Mouse (Mus musculus): ENCODE data around the gene Ilf3.

Ilf3 gene

DNA sequence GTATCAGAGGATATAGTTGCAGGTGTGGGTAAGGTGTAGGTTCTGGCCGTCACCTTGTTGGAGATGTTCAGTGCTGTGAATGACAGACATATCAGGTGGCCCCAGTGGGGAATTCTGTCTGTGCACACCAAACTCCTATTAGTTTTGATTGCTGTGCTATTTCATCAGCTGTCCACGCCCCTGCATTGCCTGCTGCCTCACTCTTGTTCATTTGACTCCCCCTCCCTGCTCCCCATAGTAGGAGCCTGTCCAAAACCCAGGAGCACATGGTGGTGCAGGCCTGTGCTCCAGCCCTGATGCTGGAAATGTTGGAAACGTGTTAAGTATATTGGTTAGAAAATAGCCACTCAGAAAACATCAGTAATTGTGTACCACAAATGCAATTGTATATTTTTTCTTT lies 71.8 kb downstream of the Ilf3 start:
- no peak for DNase-seq (ENCODE audit: low spot score)

DNA sequence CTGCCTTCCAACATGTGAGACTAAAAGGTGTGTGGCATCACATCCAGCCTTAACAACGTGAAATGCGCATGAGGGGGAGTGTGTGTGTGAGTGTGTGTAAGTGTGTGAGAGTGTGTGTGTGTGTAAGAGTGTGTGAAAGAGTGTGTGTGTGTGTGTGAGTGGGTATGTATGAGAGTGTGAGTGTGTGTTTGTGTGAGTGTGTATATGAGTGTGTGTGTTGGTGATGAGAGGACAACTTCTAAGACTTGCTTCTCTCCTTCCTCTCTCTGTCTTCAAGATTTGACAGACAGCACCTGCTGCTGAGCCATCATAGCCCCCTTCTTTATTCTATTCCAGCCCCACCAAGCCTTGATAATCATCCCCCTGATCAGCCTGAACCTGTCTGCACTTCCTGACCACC lies 72.2 kb downstream of the Ilf3 start:
- no peak for DNase-seq (ENCODE audit: low spot score)

DNA sequence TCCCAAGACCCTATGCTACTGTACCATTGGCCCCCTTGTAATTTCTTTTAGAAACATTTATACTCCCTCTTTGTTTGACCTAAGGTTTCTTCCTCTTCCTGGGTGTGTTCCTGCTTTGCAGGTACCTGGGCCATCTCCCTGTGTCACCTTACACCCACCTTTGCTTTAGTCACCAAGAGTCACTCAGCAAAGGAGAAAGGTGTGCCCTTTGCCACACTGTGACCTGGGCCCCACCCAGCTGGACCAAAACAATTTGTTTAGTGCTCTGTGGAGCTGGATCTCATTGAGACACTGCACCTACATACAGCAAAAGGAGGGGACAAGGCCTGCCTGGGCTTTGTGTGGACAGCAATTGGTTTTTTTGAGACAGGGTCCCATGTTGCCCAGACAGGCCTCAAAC lies 72.7 kb downstream of the Ilf3 start:
- DNase-seq (ENCODE audit: low spot score): no peak

DNA sequence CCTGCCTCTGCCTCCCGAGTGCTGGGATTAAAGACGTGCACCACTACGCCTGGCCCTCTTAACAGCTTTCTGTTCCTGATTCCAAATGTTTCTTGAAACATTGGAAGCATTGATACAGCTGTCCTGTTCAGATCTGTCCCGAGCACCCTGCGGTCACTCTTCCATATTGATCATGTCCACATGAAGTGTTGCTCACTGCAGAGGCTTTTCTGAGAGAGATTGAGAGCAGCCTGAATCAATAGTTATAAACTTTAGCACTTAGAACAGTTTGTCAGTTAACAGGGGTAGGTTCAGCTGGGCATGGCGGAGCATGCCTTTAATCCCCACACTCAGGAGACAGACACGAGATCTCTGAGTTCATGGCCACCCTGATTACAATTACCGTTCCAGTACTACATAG lies 76.2 kb downstream of the Ilf3 start:
- DNase-seq (ENCODE audit: low spot score): no peak

DNA sequence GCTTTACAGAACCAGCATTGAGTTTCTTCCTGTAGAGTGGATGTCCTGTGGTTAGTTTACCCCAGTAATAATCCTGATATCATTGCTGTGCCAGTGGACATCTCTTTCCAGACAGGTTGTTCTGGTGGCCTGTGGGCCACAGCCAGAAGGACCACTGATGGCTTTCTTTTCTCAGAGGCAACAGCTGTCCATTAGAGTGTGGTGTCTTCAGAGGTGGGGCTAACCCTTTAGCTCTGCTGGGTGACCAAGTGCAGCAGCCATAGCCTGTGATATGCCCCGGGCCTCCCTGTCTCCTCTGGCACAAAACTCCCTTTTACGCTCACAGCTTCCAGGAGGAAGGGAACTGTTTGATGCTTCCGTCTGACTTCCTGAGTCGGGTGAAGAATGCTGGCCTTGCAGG lies 76.9 kb downstream of the Ilf3 start:
- no peak for DNase-seq (ENCODE audit: low spot score)

DNA sequence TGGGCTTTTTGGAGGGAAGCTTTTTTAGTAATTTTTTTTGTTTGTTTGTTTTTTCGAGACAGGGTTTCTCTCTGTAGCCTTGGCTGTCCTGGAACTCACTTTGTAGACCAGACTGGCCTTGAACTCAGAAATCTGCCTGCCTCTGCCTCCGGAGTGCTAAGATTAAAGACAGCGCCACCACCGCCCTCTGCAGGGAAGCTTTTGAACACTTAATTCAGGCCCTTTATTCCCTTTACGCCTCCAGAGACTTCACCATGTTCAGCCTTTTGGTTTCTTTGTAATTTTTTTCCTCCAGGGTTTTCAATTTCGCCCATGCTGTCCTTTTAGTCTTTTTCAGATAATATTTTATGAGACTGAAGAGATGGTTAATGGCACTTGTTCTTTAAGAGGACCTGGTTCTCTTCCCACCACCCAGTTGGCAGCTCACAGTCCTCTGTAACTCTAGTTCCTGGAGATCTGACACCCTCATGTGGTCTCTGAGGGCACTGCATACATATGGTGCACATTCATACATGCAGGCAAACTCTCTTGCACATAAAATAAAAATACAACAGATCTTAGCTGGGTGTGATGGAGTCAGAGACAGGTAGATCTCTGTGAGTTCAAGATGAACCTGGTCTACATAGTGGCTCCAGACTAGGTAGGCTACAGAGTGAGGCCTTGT lies 77.5 kb downstream of the Ilf3 start:
- DNase-seq (ENCODE audit: low spot score): no peak

DNA sequence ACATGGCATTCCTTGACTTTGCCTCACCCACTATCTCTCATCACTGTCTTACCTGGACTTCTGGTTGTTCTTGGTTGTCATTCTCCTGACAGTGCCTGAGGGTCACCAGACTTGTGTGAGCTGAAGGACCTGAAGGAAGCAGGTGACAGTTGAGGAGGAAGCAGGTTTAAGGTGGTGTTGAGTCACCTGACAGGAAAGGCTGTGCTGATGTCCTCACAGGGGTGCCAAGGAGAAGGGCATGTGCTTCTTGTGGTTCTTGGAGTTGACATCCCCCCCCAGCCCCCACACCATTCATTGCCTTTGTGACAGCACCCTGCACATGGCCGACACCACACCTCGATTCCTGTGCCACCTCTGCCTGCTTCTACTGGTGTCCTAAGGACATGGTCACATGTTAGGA lies 80.1 kb downstream of the Ilf3 start:
- DNase-seq (ENCODE audit: low spot score): no peak

DNA sequence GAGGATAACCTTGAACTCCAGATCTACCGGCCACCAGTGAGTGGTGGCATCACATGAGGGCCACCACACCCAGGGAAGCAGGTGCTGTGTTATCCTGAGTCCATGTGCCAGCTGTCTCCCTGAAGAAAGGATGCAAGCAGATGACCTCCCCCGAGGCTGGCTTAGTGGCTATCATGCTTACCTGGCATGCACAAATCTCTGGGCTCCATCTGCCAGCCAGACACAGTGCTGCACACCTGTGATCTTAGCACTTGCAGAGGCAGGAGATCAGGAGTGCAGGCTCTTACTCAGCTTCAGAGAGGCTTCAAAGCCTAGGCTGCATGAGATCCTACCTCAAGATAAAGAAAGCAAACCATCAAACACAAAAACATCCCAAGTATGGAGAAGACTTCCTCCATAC lies 82.0 kb downstream of the Ilf3 start:
- DNase-seq (ENCODE audit: low spot score): no peak

DNA sequence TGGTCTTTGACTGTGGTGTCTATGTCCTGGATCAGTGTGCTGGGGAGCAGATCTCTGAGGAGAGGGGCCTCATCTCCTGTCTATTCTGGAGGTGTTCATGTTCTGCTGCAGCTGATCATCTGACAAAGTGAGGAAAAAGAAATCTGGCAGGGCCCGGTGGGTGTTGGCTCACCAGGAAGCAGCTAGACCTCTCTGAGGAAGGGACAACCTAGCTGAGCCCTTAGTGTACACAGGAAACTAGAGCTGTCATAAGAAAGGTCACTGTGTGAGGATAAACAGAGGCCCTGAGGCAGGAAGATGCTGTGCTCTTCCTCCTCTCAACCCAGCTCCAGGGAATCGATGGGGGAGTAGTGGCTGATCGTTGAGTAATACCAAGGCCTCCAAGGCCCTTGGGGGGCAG lies 82.6 kb downstream of the Ilf3 start:
- no peak for DNase-seq (ENCODE audit: low spot score)

DNA sequence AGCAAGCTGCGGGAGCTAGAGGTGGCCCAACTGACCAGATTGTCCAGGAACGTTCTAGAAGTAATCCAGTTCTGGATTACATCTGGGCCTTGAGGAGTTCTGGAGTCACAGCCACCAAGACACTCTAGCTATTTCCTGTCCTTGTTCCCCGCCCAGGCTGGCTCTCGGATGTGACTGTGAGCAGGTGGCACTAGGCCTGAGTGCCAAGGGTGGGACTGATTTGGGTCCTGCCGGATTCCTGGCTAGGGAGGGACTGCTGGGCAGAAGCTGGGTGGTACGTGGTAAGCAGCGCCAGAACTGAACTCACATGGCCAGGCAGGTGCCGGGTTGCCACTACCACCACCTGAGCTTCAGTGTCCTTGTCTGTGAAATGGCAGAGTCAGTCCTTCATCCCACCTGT lies 83.7 kb downstream of the Ilf3 start:
- DNase-seq (ENCODE audit: low spot score): no peak

DNA sequence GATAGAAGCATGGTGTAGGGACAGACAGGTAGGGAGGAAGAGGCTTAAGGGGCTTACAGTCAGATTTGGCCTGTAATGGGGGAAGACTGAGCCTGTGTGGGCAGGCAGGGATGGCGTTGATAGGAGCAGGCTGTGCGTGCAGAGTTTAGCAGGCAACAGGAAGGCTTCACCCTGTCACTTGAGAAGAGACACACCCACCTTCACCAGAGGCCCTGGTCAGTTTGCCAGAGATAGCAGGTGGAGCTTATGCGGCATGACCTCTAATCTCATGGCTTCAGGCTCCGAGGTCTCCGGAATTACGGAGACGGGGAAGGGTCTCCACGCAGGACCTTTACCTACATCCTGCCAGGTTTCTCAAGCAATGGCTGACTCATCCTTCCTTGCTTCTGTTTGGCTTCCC lies 84.2 kb downstream of the Ilf3 start:
- DNase-seq (ENCODE audit: low spot score): no peak

DNA sequence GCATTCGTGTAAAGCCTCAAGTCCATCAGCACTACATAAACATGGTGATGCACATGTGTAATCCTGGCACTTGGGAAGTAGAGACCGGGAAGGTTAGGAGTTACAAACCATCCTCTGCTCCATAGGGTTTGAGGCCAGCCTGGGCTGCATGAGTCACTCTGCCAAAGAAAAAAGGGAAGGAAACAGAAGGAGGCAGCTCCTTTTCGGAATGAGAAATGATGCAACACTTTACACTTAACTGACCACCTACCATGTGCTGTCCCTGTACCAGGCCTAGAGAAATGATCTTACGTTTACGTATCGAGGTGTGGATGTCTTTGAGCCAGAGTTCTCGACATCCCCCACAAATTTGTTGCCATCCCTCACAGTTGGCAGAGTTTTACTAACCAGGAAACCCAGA lies 85.3 kb downstream of the Ilf3 start:
- no peak for DNase-seq (ENCODE audit: low spot score)

DNA sequence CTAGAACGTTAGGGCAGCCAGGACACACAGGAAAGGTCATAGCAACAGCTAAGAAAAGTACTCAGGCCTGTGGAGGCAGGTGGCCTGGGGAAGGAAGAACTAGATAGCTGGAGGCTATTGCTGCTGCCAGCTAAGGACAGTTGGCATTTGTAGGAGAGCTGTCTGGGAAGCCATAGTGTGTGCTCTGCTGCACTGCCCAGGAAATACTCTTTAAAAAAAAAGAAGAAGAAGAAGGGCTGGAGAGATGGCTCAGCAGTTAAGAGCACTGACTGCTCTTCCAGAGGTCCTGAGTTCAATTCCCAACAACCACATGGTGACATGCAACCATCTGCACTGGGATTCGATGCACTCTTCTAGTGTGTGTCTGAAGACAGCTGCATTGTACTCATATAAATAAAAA lies 85.8 kb downstream of the Ilf3 start:
- no peak for DNase-seq (ENCODE audit: low spot score)

DNA sequence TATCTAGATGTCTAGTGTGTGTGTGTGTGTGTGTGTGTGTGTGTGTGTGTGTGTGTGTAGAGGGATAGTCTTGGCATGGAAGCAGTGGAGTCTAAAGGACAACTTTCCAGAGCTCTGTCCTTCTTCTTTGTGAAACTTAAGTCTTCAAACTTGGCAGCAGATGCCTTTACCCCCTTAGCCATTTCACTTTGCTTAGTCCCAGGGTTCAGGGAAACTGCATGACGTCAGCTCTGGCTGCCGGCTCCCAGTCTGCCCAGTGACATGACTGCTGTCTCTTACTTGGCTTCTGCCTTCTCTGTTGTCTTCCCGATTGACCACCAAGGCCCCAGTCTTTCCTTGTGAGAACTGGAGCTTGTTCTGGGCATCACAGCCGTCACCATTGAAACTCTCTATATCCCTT lies 86.9 kb downstream of the Ilf3 start:
- no peak for DNase-seq (ENCODE audit: low spot score)
